Mouse (Mus musculus) common myeloid progenitor, adult 5-6 weeks (primary cell): ENCODE measurements at regions not wholly inside any gene's neighbourhood (a gene's known extent, or its start where the extent isn't known, plus 50 kb on each side); places are given as distances from the start of the nearest gene placed in this dataset.

Experiments
- ATAC-seq: replicated peaks from 2 replicates; pipeline ENCODE4 v1.8.0; 2016; ENCODE audit warnings: low read depth, mild to moderate bottlenecking, moderate TSS enrichment, inconsistent platforms; ENCODE audit not compliant: poor library complexity, severe bottlenecking

GRCm38 (mm10) chr15:68646865-68647264 is 2146.2 kb upstream of the Lrrc6 start:
- ATAC-seq = peak; percentile 71

DNA sequence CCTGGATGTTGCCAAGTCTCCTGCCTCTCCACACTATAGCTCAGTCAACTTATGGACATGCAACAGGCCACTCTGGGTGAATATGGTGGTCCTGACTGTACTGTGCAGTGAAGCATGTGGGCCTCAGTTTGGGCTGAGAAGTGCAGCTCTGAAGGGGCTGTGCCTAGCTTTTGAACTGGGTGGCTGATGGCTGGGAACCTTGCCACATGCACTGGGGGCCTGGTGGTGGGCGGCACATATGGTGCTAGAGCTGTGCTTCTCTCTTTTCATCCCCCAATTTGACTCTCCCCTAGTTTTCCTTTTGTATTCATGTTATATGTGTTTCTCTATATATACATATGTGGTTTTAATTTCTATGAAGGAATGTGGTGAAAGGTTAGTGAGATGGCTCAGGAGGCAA is 2144.2 kb upstream of the Lrrc6 start:
- no peak for ATAC-seq

DNA sequence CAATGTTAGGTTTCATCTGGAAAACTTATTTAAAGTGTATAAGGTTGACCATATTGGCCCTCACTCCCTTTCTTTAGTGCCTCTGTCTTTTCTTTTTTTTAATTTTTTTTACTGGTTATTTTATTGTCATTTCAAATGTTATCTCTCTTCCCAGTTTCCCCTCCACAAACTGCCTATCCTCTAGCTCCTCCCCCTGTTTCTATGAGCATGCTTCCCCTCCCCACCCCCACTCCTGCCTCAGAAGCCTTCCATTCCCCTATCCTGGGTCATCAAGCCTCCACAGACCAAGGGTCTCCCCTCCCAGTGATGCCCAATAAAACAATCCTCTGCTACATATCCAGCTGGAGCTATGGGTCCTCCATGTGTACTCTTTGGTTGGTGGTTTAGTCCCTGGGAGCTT is 2134.9 kb upstream of the Lrrc6 start:
- peak; percentile 71; the same call in 1 of the 2 replicates for ATAC-seq

DNA sequence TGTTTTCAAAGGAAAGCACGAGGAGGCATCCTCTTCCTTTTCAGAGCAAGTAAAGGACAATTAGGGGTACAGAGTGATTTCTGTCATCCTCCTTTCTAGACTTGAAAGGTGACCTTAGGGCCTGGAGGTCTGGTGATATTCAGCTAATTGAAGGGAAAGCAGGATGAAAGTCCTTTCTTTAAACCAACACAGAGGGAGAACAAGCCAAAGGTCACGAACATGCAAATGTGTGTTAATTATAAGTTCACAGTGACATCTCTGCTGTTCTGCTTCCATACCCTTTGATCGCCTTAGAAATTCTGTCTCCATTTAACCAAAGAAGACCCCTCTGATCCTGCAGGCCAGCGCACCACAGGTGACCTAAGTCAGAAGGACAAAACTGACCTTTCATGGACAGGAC is 2126.3 kb upstream of the Lrrc6 start:
- ATAC-seq = no peak

DNA sequence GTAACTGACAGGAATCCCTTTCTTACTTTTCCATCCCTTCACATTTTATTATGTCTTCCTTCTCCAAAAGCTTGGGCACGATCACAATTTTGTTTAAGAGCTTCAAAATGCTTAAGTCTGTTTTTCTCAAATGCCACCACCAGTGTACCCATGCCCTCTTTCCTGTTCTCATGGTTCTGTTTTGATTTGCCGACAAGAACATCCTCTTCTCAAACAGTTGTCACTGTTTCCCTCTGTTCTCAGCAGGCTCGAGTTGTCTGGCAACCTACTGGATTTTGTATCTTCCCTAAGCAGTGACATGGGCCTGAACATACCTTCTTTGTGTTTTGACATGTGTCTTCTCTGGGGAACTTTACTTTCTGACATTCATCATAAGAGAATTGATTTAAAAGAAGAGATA is 2124.1 kb upstream of the Lrrc6 start:
- ATAC-seq = no peak

DNA sequence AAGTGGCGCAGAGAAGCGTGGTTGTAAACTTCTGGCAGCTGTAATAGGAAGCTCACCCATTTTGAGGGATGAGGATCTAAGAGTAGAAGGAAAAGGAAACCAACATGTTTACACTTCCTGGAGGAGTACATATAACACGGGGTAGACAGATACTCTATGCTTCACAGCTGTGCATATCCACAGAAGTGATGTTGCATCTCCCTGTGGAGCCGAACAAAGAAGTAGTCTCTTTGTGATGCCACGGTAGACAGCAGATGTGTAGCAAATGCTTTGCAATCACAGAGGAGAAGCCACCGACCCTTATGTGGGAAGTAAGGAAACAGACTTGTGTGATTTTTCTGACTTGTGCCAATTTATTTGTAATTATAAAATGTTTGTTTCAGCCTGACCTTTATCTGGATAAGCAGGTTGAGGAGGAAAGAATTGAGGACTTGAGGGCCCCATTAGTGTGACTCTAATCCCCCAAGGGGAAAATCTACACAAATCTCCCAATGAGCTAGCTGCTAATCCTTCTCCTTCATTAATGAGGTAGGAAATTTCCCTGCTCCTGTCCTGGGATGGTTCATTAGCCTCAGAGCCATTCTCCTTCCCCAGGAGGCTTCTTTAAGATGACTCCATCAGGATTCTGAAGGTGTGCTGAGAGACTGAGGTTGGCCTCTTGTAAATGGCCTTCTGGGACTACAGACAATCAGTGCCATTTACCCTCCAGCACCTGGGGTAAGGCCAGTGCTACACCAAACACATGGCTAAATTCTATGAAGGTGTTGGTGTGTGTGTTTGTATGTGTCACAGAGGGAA is 2119.9 kb upstream of the Lrrc6 start:
- no peak for ATAC-seq

GRCm38 (mm10) chr15:68606110-68606791 is 2105.5 kb upstream of the Lrrc6 start:
- no peak for ATAC-seq

DNA sequence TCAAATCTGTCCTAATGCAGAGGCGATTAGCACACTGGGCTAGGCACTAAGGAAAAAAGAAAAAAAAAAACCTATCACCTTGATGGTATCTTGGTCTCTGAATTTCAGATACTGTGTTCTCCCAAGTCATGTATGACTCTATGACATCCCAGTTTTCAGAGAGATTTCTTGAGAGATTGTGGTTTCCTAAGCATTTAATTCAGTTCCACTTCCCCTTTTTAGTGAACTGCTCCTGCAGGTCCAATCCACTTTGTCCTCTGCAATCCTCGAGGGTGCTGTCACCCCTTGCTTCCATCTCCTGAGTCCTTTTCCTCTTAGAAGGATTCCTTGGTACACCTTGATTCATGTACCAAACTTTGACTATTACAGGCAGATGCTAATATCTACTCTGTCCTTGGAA is 2104.8 kb upstream of the Lrrc6 start:
- peak; percentile 84 for ATAC-seq

DNA sequence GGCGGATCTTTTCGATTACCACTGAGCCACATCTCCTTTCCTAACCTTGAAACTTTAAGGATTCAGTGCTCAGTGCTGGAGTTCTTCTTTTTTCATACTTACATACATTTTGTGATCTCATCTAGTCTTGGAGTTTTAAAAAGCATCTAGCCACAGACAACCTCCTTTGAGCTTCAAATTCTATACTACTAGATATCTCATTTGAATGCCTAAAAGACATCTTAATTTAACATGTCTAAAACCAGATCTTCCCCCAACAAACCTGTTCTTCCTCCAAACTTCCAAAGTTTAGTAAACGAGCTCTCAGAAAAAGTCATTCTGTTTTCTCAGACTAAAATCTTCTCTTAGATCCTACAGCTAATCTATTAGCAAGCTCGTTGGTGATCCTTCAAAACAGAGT is 2081.5 kb upstream of the Lrrc6 start:
- ATAC-seq = no peak

DNA sequence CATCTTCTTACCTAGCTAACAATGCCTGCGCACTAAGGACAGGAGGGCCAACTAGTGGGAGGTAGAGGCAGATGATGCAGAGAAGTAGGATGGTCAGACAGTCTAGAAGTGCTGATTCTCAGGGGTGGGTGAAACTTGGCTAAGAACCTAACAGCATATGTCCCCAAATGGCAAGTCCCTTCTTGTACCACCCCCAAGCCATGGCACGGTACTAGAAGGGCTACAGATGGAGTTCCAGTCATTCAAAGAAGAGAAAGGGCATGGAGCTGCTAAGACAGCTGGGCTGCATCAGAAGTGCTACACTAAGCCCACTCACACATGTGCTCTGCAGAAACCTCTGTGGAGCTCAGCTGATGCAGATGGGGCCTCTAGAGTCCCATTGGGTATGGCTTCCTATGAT is 2078.8 kb upstream of the Lrrc6 start:
- no peak for ATAC-seq

DNA sequence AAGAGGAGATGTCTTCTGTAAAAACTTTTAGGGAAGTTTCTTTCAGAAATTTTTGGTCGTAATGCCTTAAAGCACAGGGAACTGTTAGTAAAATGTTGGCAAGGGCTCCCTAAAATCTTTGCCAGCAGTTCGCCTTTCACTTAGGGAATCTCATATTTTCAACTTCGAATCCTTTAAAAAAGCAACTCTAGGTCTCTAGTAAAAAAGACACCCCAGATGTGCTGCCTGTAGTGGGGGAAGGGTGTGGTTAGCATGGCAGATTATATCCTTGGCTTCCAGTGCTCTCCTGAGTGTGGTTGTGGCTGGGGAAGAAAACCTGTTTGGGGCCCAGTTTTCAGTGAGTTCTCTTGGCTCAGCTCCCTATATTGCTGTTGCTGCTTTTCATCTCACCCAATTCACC is 2059.9 kb upstream of the Lrrc6 start:
- ATAC-seq = no peak

DNA sequence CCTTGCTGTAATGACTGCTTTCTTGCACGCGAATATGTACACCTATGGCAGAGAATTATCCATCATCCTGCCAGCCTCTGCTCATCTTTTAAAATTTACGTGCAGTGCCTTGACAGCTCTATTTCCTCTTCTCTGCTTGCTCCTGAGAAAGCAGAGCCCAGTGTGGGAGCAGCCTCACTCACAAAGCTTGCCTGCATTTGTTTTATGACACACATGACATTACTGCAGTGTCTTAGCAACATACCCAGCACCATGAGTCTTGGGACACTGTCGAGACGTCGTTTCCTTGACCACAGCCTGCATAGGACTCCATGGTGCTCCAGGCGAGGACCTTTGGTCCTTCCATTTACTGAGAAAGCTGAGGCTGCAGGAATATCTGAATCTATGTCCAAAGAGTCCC is 2055.4 kb upstream of the Lrrc6 start:
- ATAC-seq = no peak

GRCm38 (mm10) chr15:68536055-68536325 is 2035.3 kb upstream of the Lrrc6 start:
- no peak for ATAC-seq

- no peak for ATAC-seq
These were observed 2034.8 kb upstream of the Lrrc6 start for GRCm38 (mm10) chr15:68535297-68536054.

DNA sequence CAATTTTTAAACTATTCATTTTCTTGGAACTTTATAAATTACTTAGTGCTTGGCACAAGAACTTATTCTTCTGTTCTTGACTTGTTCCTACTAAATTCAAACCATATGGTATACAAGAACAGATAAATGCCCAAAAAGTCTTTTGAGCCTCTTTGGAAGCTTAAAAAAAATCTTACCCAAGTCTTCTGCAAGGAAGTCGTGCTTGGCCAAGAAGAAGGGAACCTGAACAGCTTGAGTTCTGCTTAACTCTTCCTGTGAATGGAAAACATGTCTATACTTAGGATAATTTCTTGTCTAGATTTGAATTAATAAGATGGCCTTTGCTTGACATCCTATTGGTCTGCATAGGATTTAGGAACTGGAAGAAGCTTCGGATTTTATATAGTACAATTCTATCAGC is 2020.0 kb upstream of the Lrrc6 start:
- ATAC-seq = no peak

- no peak for ATAC-seq
These were observed 2011.7 kb upstream of the Lrrc6 start for GRCm38 (mm10) chr15:68512431-68512830.

GRCm38 (mm10) chr15:68508190-68508589 is 2007.5 kb upstream of the Lrrc6 start:
- no peak for ATAC-seq

GRCm38 (mm10) chr15:68506093-68506492 is 2005.4 kb upstream of the Lrrc6 start:
- ATAC-seq = no peak

- no peak for ATAC-seq
These were observed 1995.7 kb upstream of the Lrrc6 start for GRCm38 (mm10) chr15:68496438-68496837.

DNA sequence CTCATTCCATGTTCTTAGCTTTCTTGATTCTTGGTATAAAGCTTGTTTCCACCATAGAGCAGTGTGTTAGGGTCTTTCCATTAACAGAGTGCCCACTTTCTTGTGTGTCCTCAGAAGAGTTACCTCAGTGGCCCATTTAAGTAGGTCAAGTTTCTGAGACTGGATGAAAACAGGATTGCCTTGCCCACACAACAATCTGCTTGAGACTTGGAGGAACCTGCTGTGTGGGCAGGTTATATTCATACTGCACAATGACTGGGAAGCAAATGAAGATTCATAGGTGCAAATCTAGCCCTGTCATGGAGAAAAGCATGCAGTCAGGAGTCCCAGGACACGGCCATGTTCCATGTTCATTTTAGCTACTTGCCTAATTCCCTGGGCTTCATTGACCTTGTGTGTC is 1984.1 kb upstream of the Lrrc6 start:
- ATAC-seq = no peak

DNA sequence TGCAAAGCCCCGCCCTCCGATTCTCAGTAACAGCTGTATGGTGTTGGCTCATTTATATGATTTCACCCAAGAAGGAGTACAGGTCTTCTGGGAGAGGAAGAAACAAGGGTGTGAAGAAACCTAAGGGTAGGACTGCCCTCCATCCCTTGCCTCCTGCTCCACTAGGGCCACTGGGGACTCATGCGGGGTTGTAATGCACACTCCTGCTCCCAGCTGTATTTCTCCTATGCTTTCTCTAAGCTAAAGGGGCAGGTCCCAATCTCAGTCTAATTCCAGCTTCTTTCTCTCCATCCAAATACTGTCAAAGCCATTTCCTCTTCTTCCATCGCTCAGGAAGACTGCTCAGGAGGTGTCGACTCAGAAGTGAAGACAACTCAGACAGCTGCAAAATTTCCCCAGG is 1977.0 kb upstream of the Lrrc6 start:
- ATAC-seq = no peak
